Mouse (Mus musculus): ENCODE results near the gene Cdk16. TPM values are rescaled to one million over a fixed set of nuclear protein-coding genes. Genes with fewer than 3 reads are reported as not detected.

The Cdk16 gene
- total RNA-seq, 1 experiment: 53.4 TPM

- Histone ChIP-seq H3K4me1 (ENCODE audit: control insufficient read depth in 2 of 2, insufficient read depth in 2 of 2, low read length in 2 of 2, poor library complexity in 1 of 2) (0 out of 4 replicates have a peak, but pooled peaks cover 0 to 2% of the 10 kb centered on the region in 2 experiments), H3K4me3 (ENCODE audit: insufficient read depth in 1 of 2, low read depth in 1 of 2, low read length in 2 of 2, poor library complexity in 1 of 2, severe bottlenecking in 1 of 2) (no peak overlapping the region), H3K27ac (ENCODE audit: insufficient read depth, low read depth, low read length, poor library complexity, severe bottlenecking) (no peak overlapping the region), H3K9ac (ENCODE audit: insufficient read depth, low read depth, low read length, poor library complexity, severe bottlenecking) (no peak overlapping the region), H3K36me3 (ENCODE audit: control insufficient read depth, insufficient read depth, low read length, poor library complexity, severe bottlenecking) (peaks cover 36% of the 10 kb centered on the region), H3K9me3 (ENCODE audit: control insufficient read depth, insufficient read depth, low read depth, low read length) (no peaks in the 10 kb centered on the region)
- no peak for DNase-seq (ENCODE audit: low read depth, low spot score)
- in situ Hi-C loops (cut with MboI; ENCODE audit: low sequenced_read_pairs in 2 of 2, unreplicated experiment in 2 of 2): no loop called here
- TF ChIP-seq HCFC1 (IDR thresholded peaks at IDR 0.05; ENCODE audit: borderline replicate concordance, insufficient read depth, low read length) (no peak), MAFK (IDR thresholded peaks at IDR 0.05; ENCODE audit: insufficient read depth, low read depth, low read length) (no peak), CHD2 (IDR thresholded peaks at IDR 0.05; ENCODE audit: low read depth, low read length) (no peak), ZNF384 (IDR thresholded peaks at IDR 0.05; ENCODE audit: low read depth, low read length) (no peak)
Observed at GRCm38 (mm10) chrX:20692616-20693015, 4.9 kb downstream of the Cdk16 start.

- no peak overlapping the region for H3K4me3 ChIP-seq (ENCODE audit: insufficient read depth in 1 of 2, low read depth in 1 of 2, low read length in 2 of 2, poor library complexity in 1 of 2, severe bottlenecking in 1 of 2)
- H3K9me3 ChIP-seq (ENCODE audit: control insufficient read depth, insufficient read depth, low read depth, low read length): no peaks in the 10 kb centered on the region
- H3K27ac ChIP-seq (ENCODE audit: insufficient read depth, low read depth, low read length, poor library complexity, severe bottlenecking): no peak overlapping the region
- in situ Hi-C loops (cut with MboI; ENCODE audit: low sequenced_read_pairs in 2 of 2, unreplicated experiment in 2 of 2): no loop called here
- H3K4me1 ChIP-seq (ENCODE audit: control insufficient read depth in 2 of 2, insufficient read depth in 2 of 2, low read length in 2 of 2, poor library complexity in 1 of 2): no peaks in the 10 kb centered on the region
- no peak for TF ChIP-seq ZC3H11A (IDR thresholded peaks at IDR 0.05; ENCODE audit: borderline replicate concordance, low read depth, low read length)
- TF ChIP-seq HCFC1 (IDR thresholded peaks at IDR 0.05; ENCODE audit: borderline replicate concordance, insufficient read depth, low read length): no peak
- no peak for TF ChIP-seq MAFK (IDR thresholded peaks at IDR 0.05; ENCODE audit: insufficient read depth, low read depth, low read length)
- TF ChIP-seq ZNF384 (IDR thresholded peaks at IDR 0.05; ENCODE audit: low read depth, low read length): no peak
- no peak for TF ChIP-seq CHD2 (IDR thresholded peaks at IDR 0.05; ENCODE audit: low read depth, low read length)
- peaks cover 43% of the 10 kb centered on the region for H3K36me3 ChIP-seq (ENCODE audit: control insufficient read depth, insufficient read depth, low read length, poor library complexity, severe bottlenecking)
- DNase-seq (ENCODE audit: low read depth, low spot score): no peak
- no peak overlapping the region for H3K9ac ChIP-seq (ENCODE audit: insufficient read depth, low read depth, low read length, poor library complexity, severe bottlenecking)
Observed at GRCm38 (mm10) chrX:20695842-20696241, 8.1 kb downstream of the Cdk16 start.

- DNase-seq (ENCODE audit: low read depth, low spot score): peak; percentile 8
- H3K36me3 ChIP-seq (ENCODE audit: control insufficient read depth, insufficient read depth, low read length, poor library complexity, severe bottlenecking): peaks cover 1% of the 10 kb centered on the region
- peak within 1 kb of the TSS; percentile 89 for H3K9ac ChIP-seq (ENCODE audit: insufficient read depth, low read depth, low read length, poor library complexity, severe bottlenecking)
- no peaks in the 10 kb centered on the region for H3K9me3 ChIP-seq (ENCODE audit: control insufficient read depth, insufficient read depth, low read depth, low read length)
- peak within 1 kb of the TSS; percentile 75 to 92 for H3K4me3 ChIP-seq (ENCODE audit: insufficient read depth in 1 of 2, low read depth in 1 of 2, low read length in 2 of 2, poor library complexity in 1 of 2, severe bottlenecking in 1 of 2)
- TF ChIP-seq MAFK (IDR thresholded peaks at IDR 0.05; ENCODE audit: insufficient read depth, low read depth, low read length) (no peak), CHD2 (IDR thresholded peaks at IDR 0.05; ENCODE audit: low read depth, low read length) (no peak), ZNF384 (IDR thresholded peaks at IDR 0.05; ENCODE audit: low read depth, low read length) (no peak), ZC3H11A (IDR thresholded peaks at IDR 0.05; ENCODE audit: borderline replicate concordance, low read depth, low read length) (no peak), HCFC1 (IDR thresholded peaks at IDR 0.05; ENCODE audit: borderline replicate concordance, insufficient read depth, low read length) (no peak)
- in situ Hi-C loops (cut with MboI; ENCODE audit: low sequenced_read_pairs in 2 of 2, unreplicated experiment in 2 of 2): no loop called here
- no peaks in the 10 kb centered on the region for H3K4me1 ChIP-seq (ENCODE audit: control insufficient read depth in 2 of 2, insufficient read depth in 2 of 2, low read length in 2 of 2, poor library complexity in 1 of 2)
- H3K27ac ChIP-seq (ENCODE audit: insufficient read depth, low read depth, low read length, poor library complexity, severe bottlenecking): peak within 1 kb of the TSS; percentile 91
Observed at GRCm38 (mm10) chrX:20703741-20704290, 16.1 kb downstream of the Cdk16 start, which contains the start of gene Usp11. Usp11 (plus strand) TSS chrX:20703906.

GRCm38 (mm10) chrX:20704295-20705082 is 16.7 kb downstream of the Cdk16 start:
- no peak for TF ChIP-seq HCFC1 (IDR thresholded peaks at IDR 0.05; ENCODE audit: borderline replicate concordance, insufficient read depth, low read length)
- no peak for TF ChIP-seq MAFK (IDR thresholded peaks at IDR 0.05; ENCODE audit: insufficient read depth, low read depth, low read length)
- no peak for TF ChIP-seq CHD2 (IDR thresholded peaks at IDR 0.05; ENCODE audit: low read depth, low read length)
- no peak for TF ChIP-seq ZC3H11A (IDR thresholded peaks at IDR 0.05; ENCODE audit: borderline replicate concordance, low read depth, low read length)
- no peak for TF ChIP-seq ZNF384 (IDR thresholded peaks at IDR 0.05; ENCODE audit: low read depth, low read length)
- in situ Hi-C loops (cut with MboI; ENCODE audit: low sequenced_read_pairs in 2 of 2, unreplicated experiment in 2 of 2): no loop called here
- H3K4me1 ChIP-seq (ENCODE audit: control insufficient read depth in 2 of 2, insufficient read depth in 2 of 2, low read length in 2 of 2, poor library complexity in 1 of 2): no peaks in the 10 kb centered on the region
- no peaks in the 10 kb centered on the region for H3K9me3 ChIP-seq (ENCODE audit: control insufficient read depth, insufficient read depth, low read depth, low read length)
- peak overlapping the region; percentile 75 to 92 for H3K4me3 ChIP-seq (ENCODE audit: insufficient read depth in 1 of 2, low read depth in 1 of 2, low read length in 2 of 2, poor library complexity in 1 of 2, severe bottlenecking in 1 of 2)
- H3K9ac ChIP-seq (ENCODE audit: insufficient read depth, low read depth, low read length, poor library complexity, severe bottlenecking): peak overlapping the region; percentile 89
- H3K36me3 ChIP-seq (ENCODE audit: control insufficient read depth, insufficient read depth, low read length, poor library complexity, severe bottlenecking): no peaks in the 10 kb centered on the region
- peak overlapping the region; percentile 91 for H3K27ac ChIP-seq (ENCODE audit: insufficient read depth, low read depth, low read length, poor library complexity, severe bottlenecking)
- peak; percentile 79 for DNase-seq (ENCODE audit: low read depth, low spot score)

All from ES-E14 (cell line).